Mouse (Mus musculus): ENCODE data around the gene Sec24b. TPM values are rescaled to one million over a fixed set of nuclear protein-coding genes. Genes with fewer than 3 reads are reported as not detected.
A peak's percentile ranks its signal among the peaks of the same experiment; 100 is the strongest.

The Sec24b gene
- polyA plus RNA-seq, 1 experiment: 21.4 TPM

- H3K36me3 ChIP-seq (ENCODE audit: control insufficient read depth, insufficient read depth): no peaks in the 10 kb centered on the region
- TF ChIP-seq MYOD1 (IDR thresholded peaks at IDR 0.05; ENCODE audit: control insufficient read depth in 1 of 3, insufficient read length in 2 of 3, low read depth in 2 of 3) (no peak), MYOG (IDR thresholded peaks at IDR 0.05; ENCODE audit: control insufficient read depth in 1 of 3, insufficient read depth in 1 of 3, insufficient read length in 2 of 3, low read depth in 2 of 3) (no peak), USF1 (IDR thresholded peaks at IDR 0.05; ENCODE audit: low read depth) (no peak), POLR2A (IDR thresholded peaks at IDR 0.05; ENCODE audit: insufficient read length, low read depth) (no peak), TCF12 (IDR thresholded peaks at IDR 0.05; ENCODE audit: insufficient read depth, poor library complexity, severe bottlenecking) (no peak), SRF (IDR thresholded peaks at IDR 0.05; ENCODE audit: control insufficient read depth, insufficient read length, low read depth) (no peak), TCF3 (IDR thresholded peaks at IDR 0.05; ENCODE audit: insufficient read length, low read depth) (no peak)
- H3K4me2 ChIP-seq (ENCODE audit: low read depth): no peak overlapping the region
- no peaks in the 10 kb centered on the region for H3K79me2 ChIP-seq (ENCODE audit: control insufficient read depth, insufficient read depth)
- no peak overlapping the region for H3K4me3 ChIP-seq
- H3ac ChIP-seq (ENCODE audit: control insufficient read depth, insufficient read length): no peak overlapping the region
- H3K27me3 ChIP-seq (ENCODE audit: control insufficient read depth, insufficient read depth, insufficient read length): no peaks in the 10 kb centered on the region
Measured at GRCm38 (mm10) chr3:130094125-130094704, 32.9 kb upstream of the Sec24b start.

GRCm38 (mm10) chr3:130090460-130090859 lies 29.1 kb upstream of the Sec24b start:
- Histone ChIP-seq H3K4me2 (ENCODE audit: low read depth) (no peak overlapping the region), H3ac (ENCODE audit: control insufficient read depth, insufficient read length) (no peak overlapping the region), H3K4me3 (no peak overlapping the region), H3K27me3 (ENCODE audit: control insufficient read depth, insufficient read depth, insufficient read length) (no peaks in the 10 kb centered on the region), H3K79me2 (ENCODE audit: control insufficient read depth, insufficient read depth) (no peaks in the 10 kb centered on the region), H3K36me3 (ENCODE audit: control insufficient read depth, insufficient read depth) (no peaks in the 10 kb centered on the region)
- no peak for TF ChIP-seq TCF3 (IDR thresholded peaks at IDR 0.05; ENCODE audit: insufficient read length, low read depth)
- TF ChIP-seq MAX (IDR thresholded peaks at IDR 0.05; ENCODE audit: low read depth): no peak
- TF ChIP-seq POLR2AphosphoS2 (IDR thresholded peaks at IDR 0.05; ENCODE audit: insufficient read length, low read depth): no peak
- TF ChIP-seq POLR2A (IDR thresholded peaks at IDR 0.05; ENCODE audit: insufficient read length, low read depth): no peak
- no peak for TF ChIP-seq MYOD1 (IDR thresholded peaks at IDR 0.05; ENCODE audit: control insufficient read depth in 1 of 3, insufficient read length in 2 of 3, low read depth in 2 of 3)
- no peak for TF ChIP-seq USF1 (IDR thresholded peaks at IDR 0.05; ENCODE audit: low read depth)
- TF ChIP-seq MYOG (IDR thresholded peaks at IDR 0.05; ENCODE audit: control insufficient read depth in 1 of 3, insufficient read depth in 1 of 3, insufficient read length in 2 of 3, low read depth in 2 of 3): no peak
- TF ChIP-seq E2F4 (IDR thresholded peaks at IDR 0.05; ENCODE audit: insufficient read depth): no peak
- no peak for TF ChIP-seq SRF (IDR thresholded peaks at IDR 0.05; ENCODE audit: control insufficient read depth, insufficient read length, low read depth)

GRCm38 (mm10) chr3:130088654-130089053 lies 27.3 kb upstream of the Sec24b start:
- no peak overlapping the region for H3ac ChIP-seq (ENCODE audit: control insufficient read depth, insufficient read length)
- H3K36me3 ChIP-seq (ENCODE audit: control insufficient read depth, insufficient read depth): no peaks in the 10 kb centered on the region
- H3K27me3 ChIP-seq (ENCODE audit: control insufficient read depth, insufficient read depth, insufficient read length): no peaks in the 10 kb centered on the region
- no peaks in the 10 kb centered on the region for H3K79me2 ChIP-seq (ENCODE audit: control insufficient read depth, insufficient read depth)
- no peak overlapping the region for H3K4me3 ChIP-seq
- H3K4me2 ChIP-seq (ENCODE audit: low read depth): no peak overlapping the region
- TF ChIP-seq MYOD1 (IDR thresholded peaks at IDR 0.05; ENCODE audit: control insufficient read depth in 1 of 3, insufficient read length in 2 of 3, low read depth in 2 of 3): peak in 1 of 3 experiments; percentile 73
- peak in 1 of 3 experiments; percentile 67 for TF ChIP-seq MYOG (IDR thresholded peaks at IDR 0.05; ENCODE audit: control insufficient read depth in 1 of 3, insufficient read depth in 1 of 3, insufficient read length in 2 of 3, low read depth in 2 of 3)
- no peak for TF ChIP-seq TCF12 (IDR thresholded peaks at IDR 0.05; ENCODE audit: insufficient read depth, poor library complexity, severe bottlenecking)

- H3K36me3 ChIP-seq (ENCODE audit: control insufficient read depth, insufficient read depth): no peaks in the 10 kb centered on the region
- TF ChIP-seq POLR2A (IDR thresholded peaks at IDR 0.05; ENCODE audit: insufficient read length, low read depth) (no peak), POLR2AphosphoS2 (IDR thresholded peaks at IDR 0.05; ENCODE audit: insufficient read length, low read depth) (no peak), CEBPB (IDR thresholded peaks at IDR 0.05; ENCODE audit: insufficient read depth, poor library complexity, severe bottlenecking) (no peak), E2F4 (IDR thresholded peaks at IDR 0.05; ENCODE audit: insufficient read depth) (no peak), MYOG (IDR thresholded peaks at IDR 0.05; ENCODE audit: control insufficient read depth in 1 of 3, insufficient read depth in 1 of 3, insufficient read length in 2 of 3, low read depth in 2 of 3) (no peak), TCF3 (IDR thresholded peaks at IDR 0.05; ENCODE audit: insufficient read length, low read depth) (no peak), USF1 (IDR thresholded peaks at IDR 0.05; ENCODE audit: low read depth) (no peak), REST (IDR thresholded peaks at IDR 0.05; ENCODE audit: insufficient read depth, insufficient read length) (no peak), TCF12 (IDR thresholded peaks at IDR 0.05; ENCODE audit: insufficient read depth, poor library complexity, severe bottlenecking) (no peak), MYOD1 (IDR thresholded peaks at IDR 0.05; ENCODE audit: control insufficient read depth in 1 of 3, insufficient read length in 2 of 3, low read depth in 2 of 3) (no peak)
- H3K4me3 ChIP-seq: no peak overlapping the region
- peaks cover 4% of the 10 kb centered on the region for H3K27me3 ChIP-seq (ENCODE audit: control insufficient read depth, insufficient read depth, insufficient read length)
- no peaks in the 10 kb centered on the region for H3K79me2 ChIP-seq (ENCODE audit: control insufficient read depth, insufficient read depth)
- no peak overlapping the region for H3ac ChIP-seq (ENCODE audit: control insufficient read depth, insufficient read length)
- no peak overlapping the region for H3K4me2 ChIP-seq (ENCODE audit: low read depth)
Measured at GRCm38 (mm10) chr3:130087466-130087865, 26.1 kb upstream of the Sec24b start.

GRCm38 (mm10) chr3:130086372-130087080 lies 25.2 kb upstream of the Sec24b start:
- Histone ChIP-seq H3K27me3 (ENCODE audit: control insufficient read depth, insufficient read depth, insufficient read length) (peaks cover 4% of the 10 kb centered on the region), H3ac (ENCODE audit: control insufficient read depth, insufficient read length) (no peak overlapping the region), H3K79me2 (ENCODE audit: control insufficient read depth, insufficient read depth) (no peaks in the 10 kb centered on the region), H3K4me2 (ENCODE audit: low read depth) (no peak overlapping the region), H3K36me3 (ENCODE audit: control insufficient read depth, insufficient read depth) (no peaks in the 10 kb centered on the region), H3K4me3 (no peak overlapping the region)
- TF ChIP-seq SRF (IDR thresholded peaks at IDR 0.05; ENCODE audit: control insufficient read depth, insufficient read length, low read depth) (no peak), MAX (IDR thresholded peaks at IDR 0.05; ENCODE audit: low read depth) (no peak), CEBPB (IDR thresholded peaks at IDR 0.05; ENCODE audit: insufficient read depth, poor library complexity, severe bottlenecking) (no peak), MYOD1 (IDR thresholded peaks at IDR 0.05; ENCODE audit: control insufficient read depth in 1 of 3, insufficient read length in 2 of 3, low read depth in 2 of 3) (peak in 2 of 3 experiments; percentile 60 to 64), MYOG (IDR thresholded peaks at IDR 0.05; ENCODE audit: control insufficient read depth in 1 of 3, insufficient read depth in 1 of 3, insufficient read length in 2 of 3, low read depth in 2 of 3) (peak in 2 of 3 experiments; percentile 5 to 41)
